Mouse (Mus musculus) layer of hippocampus, postnatal 25 days (tissue): ENCODE measurements around the gene Bdp1. TPM values are rescaled to one million over a fixed set of nuclear protein-coding genes. Genes with fewer than 3 reads are reported as not detected.

ENCODE experiments used
- DNase-seq, 2 experiments: peaks; one replicate each; pipeline ENCODE4 v3.0.0; 2022; ENCODE audit warnings: mixed read lengths in 2 of 2, low spot score in 1 of 2; ENCODE audit errors: extremely low spot score in 1 of 2
- total RNA-seq, 2 experiments: library from RNA; stranded (reverse); gene quantifications; 2 replicates each; pipeline ENCODE4 v1.2.3; 2021

The Bdp1 gene
- total RNA-seq, 2 experiments from 2014 or later, result 33.9 to 43.3 TPM

GRCm38 (mm10) chr13:100005911-100006496 is 97.9 kb downstream of the Bdp1 start:
- no peak for DNase-seq

- DNase-seq, result peak; percentile 57 to 86
Observed at GRCm38 (mm10) chr13:100001790-100002196, 102.1 kb downstream of the Bdp1 start.

- DNase-seq, result no peak
Observed at GRCm38 (mm10) chr13:99999078-99999477, 104.8 kb downstream of the Bdp1 start.

- DNase-seq, result no peak
Observed at GRCm38 (mm10) chr13:99998099-99998498, 105.8 kb downstream of the Bdp1 start.

- DNase-seq, result no peak
Observed at GRCm38 (mm10) chr13:99989592-99989991, 114.3 kb downstream of the Bdp1 start.

- no peak for DNase-seq
Observed at GRCm38 (mm10) chr13:99983320-99983719, 120.5 kb downstream of the Bdp1 start.

GRCm38 (mm10) chr13:99979406-99979805 is 124.5 kb downstream of the Bdp1 start:
- DNase-seq, result no peak

GRCm38 (mm10) chr13:99970089-99970488 is 133.8 kb downstream of the Bdp1 start:
- no peak for DNase-seq

Other genes starting within 250 kb of the Bdp1 start
- 1 to 10 TPM; 1.2 to 3.9 TPM for gene Cartpt, start 203.0 kb downstream of the Bdp1 start, total RNA-seq
- 10 to 100 TPM; 27.3 to 34.0 TPM for gene Mccc2, start 88.4 kb downstream of the Bdp1 start, total RNA-seq
- gene Serf1, start 3.9 kb upstream of the Bdp1 start, total RNA-seq, result 10 to 100 TPM; 22.1 to 24.5 TPM
- gene Smn1, start 20.8 kb upstream of the Bdp1 start, total RNA-seq, result 10 to 100 TPM; 32.8 to 35.7 TPM
- gene Naip2, start 98.0 kb upstream of the Bdp1 start, total RNA-seq, result under 1 TPM; 0.47 to 0.57 TPM
- gene Naip5, start 142.3 kb upstream of the Bdp1 start, total RNA-seq, result under 1 TPM; 0.30 to 0.49 TPM
- gene Naip6, start 213.6 kb upstream of the Bdp1 start, total RNA-seq, result under 1 TPM; 0.17 to 0.28 TPM